ENCODE assay signal across 23 mouse cellular contexts in the genomic region with DNA sequence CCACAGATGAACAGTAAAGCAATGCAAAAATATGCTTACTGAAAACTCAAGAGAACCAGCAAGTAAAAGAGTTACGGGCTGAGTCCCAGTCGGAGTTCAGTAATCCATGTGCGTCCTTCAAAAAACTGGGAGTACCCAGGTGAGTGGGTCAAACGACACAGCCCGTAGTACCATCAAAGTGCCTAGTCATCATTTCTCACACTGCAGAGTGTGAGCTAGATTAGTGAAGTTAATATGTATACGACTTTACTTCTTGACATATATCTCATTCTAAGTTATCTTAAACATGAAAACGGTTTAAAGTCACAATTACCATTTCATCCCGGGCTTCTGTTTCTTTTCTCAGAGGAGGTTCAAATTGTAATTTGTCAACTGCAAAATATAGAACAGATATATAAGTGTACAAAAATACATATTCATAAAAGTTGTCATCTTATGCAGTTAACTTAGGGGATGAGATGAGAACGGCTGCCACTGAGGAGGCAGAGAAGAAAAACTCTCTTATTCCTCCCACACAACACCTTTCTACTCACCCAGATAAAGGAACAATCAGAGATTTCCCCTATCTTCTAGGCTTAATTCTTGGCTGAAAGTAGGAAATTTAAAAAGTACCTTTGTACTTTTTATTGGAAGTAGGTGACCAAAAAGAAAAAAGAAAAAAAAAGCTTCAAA. TPM values are rescaled to one million over a fixed set of nuclear protein-coding genes. Genes with fewer than 3 reads are reported as not detected.
DNase-seq lines count a peak whose midpoint lies in the region; ATAC-seq and TF ChIP-seq lines count a peak whose summit lies in the region.
"Had no signal": no experiment of that assay in that cellular context is flagged by ENCODE, and none has a peak within 500 bp of the region (broad histone marks: within the 10 kb centered on the region; RNA-seq: fewer than 3 reads in every experiment).

No protein-coding gene starts in this region.

- ATAC-seq in frontal cortex, adult (ENCODE audit: low TSS enrichment) = peak; percentile 68
- no peak for ATAC-seq in liver, embryonic 11.5 days (replicated peaks; ENCODE audit: low FRiP score)
- ATAC-seq in liver, postnatal 0 days = no peak
- ATAC-seq: activated CD4-positive, CD25-positive, alpha-beta regulatory T cell, adult 4 months; CD4-positive, CD25-positive, alpha-beta regulatory T cell, adult 4 months; forebrain, embryonic 14.5 days; forebrain, embryonic 16.5 days; Patski had no signal

- no peak overlapping the region for H3K4me3 ChIP-seq in liver, embryonic 11.5 days (ENCODE audit: low read depth, low read length)
- no peak overlapping the region for H3K4me3 ChIP-seq in liver, postnatal 0 days (ENCODE audit: low read depth, low read length)
- H3K4me3 ChIP-seq: embryonic facial prominence, embryonic 10.5 days; embryonic facial prominence, embryonic 12.5 days had no signal

- H3K27ac ChIP-seq in liver, embryonic 11.5 days (ENCODE audit: low read depth, low read length) = no peak overlapping the region
- no peak overlapping the region for H3K27ac ChIP-seq in liver, postnatal 0 days (ENCODE audit: low read depth)
- H3K27ac ChIP-seq: embryonic facial prominence, embryonic 10.5 days; embryonic facial prominence, embryonic 12.5 days had no signal

- no peaks in the 10 kb centered on the region for H3K4me1 ChIP-seq in liver, embryonic 11.5 days (replicated peaks; ENCODE audit: control insufficient read depth, insufficient read depth, low read length)
- no peaks in the 10 kb centered on the region for H3K4me1 ChIP-seq in liver, postnatal 0 days (ENCODE audit: insufficient read depth)
- H3K4me1 ChIP-seq: embryonic facial prominence, embryonic 10.5 days; embryonic facial prominence, embryonic 12.5 days had no signal

- 92% methylated on average over 9 of the region's 9 CpGs for WGBS in liver, embryonic 11.5 days
- WGBS in liver, postnatal 0 days (ENCODE audit: insufficient replicate concordance) = 93% methylated on average over 9 of the region's 9 CpGs

- H3K9me3 ChIP-seq in liver, embryonic 11.5 days (ENCODE audit: control insufficient read depth, low read length) = no peaks in the 10 kb centered on the region
- H3K9me3 ChIP-seq in liver, postnatal 0 days (ENCODE audit: low read length) = no peaks in the 10 kb centered on the region
- H3K9me3 ChIP-seq: embryonic facial prominence, embryonic 10.5 days; embryonic facial prominence, embryonic 12.5 days; G1E had no signal

- no peak for DNase-seq in frontal cortex, postnatal 14 days (ENCODE audit: low spot score in 2 of 2)
- DNase-seq in liver, embryonic 11.5 days (ENCODE audit: low spot score) = peak; percentile 15
- no peak for DNase-seq in liver, postnatal 0 days
- DNase-seq in brain, adult 2 months (ENCODE audit: low read depth, low spot score) = peak; percentile 55
- DNase-seq in layer of hippocampus, postnatal 25 days (ENCODE audit: extremely low spot score in 1 of 2, low spot score in 1 of 2) = no peak
- DNase-seq: adrenal gland, adult 8-10 months; adrenal gland, postnatal 14 days; adrenal gland, postnatal 36 days; B cell, adult 2 months; cerebellum, adult 11 months; cerebellum, adult 18-20 months; cerebellum, adult 8-10 months; cerebellum, postnatal 10 days; cerebellum, postnatal 25 days had no signal

- TF ChIP-seq EP300 in liver, postnatal 0 days (IDR thresholded peaks at IDR 0.05; ENCODE audit: low read depth) = no peak

- H3K36me3 ChIP-seq in liver, embryonic 11.5 days (ENCODE audit: control insufficient read depth, insufficient read depth, low read length) = peaks cover 2% of the 10 kb centered on the region; the same call in 1 of the 2 replicates
- peaks cover 53% of the 10 kb centered on the region for H3K36me3 ChIP-seq in liver, postnatal 0 days (replicated peaks; ENCODE audit: insufficient read depth, low read length)

- H3K9ac ChIP-seq in liver, embryonic 11.5 days (ENCODE audit: low read depth, low read length) = no peak overlapping the region
- H3K9ac ChIP-seq in liver, postnatal 0 days (replicated peaks) = no peak overlapping the region
- H3K9ac ChIP-seq: embryonic facial prominence, embryonic 12.5 days had no signal

- no peak overlapping the region for H3K4me2 ChIP-seq in liver, embryonic 11.5 days
- H3K4me2 ChIP-seq in liver, postnatal 0 days (ENCODE audit: low read depth, low read length) = no peak overlapping the region
- H3K4me2 ChIP-seq: embryonic facial prominence, embryonic 12.5 days had no signal

- H3K27me3 ChIP-seq in liver, embryonic 11.5 days (replicated peaks; ENCODE audit: control insufficient read depth, insufficient read depth, low read length) = no peaks in the 10 kb centered on the region
- H3K27me3 ChIP-seq in liver, postnatal 0 days (ENCODE audit: insufficient read depth, low read length) = no peaks in the 10 kb centered on the region
- H3K27me3 ChIP-seq: embryonic facial prominence, embryonic 12.5 days; Patski had no signal

- TF ChIP-seq CTCF in liver, postnatal 0 days (IDR thresholded peaks at IDR 0.05; ENCODE audit: low read depth) = no peak

RNA-seq across cellular contexts. Expression of a gene that starts 40.3 kb away (rescaled TPM):
- 0.21 and 0.52 TPM in 2 replicates for polyA plus RNA-seq in liver, embryonic 11.5 days (2014; fragmentation: Nextera tagmentation; extraction: Ambion mirVana)
- 1.8 and 2.2 TPM in 2 replicates for polyA plus RNA-seq in liver, postnatal 0 days (2015; fragmentation: Nextera tagmentation; extraction: Ambion mirVana)
- total RNA-seq in layer of hippocampus, postnatal 25 days (2021) = 10 to 100 TPM; 20.5 to 20.9 TPM
- total RNA-seq: G1E had no signal
- polyA plus RNA-seq: activated CD4-positive, CD25-positive, alpha-beta regulatory T cell, adult 4 months; CD4-positive, CD25-positive, alpha-beta regulatory T cell, adult 4 months; G1E had no signal

Comparison
In these comparisons a context has a peak if more than half of its experiments do, and no peak if none do; other contexts are left out.
1. DNase-seq: peak in liver, embryonic 11.5 days (single experiment) and brain, adult 2 months (single experiment); none in frontal cortex, postnatal 14 days (0 of 2), liver, postnatal 0 days (single experiment) and layer of hippocampus, postnatal 25 days (0 of 2).